Mouse (Mus musculus): ENCODE data around the gene Tbp. TPM values are rescaled to one million over a fixed set of nuclear protein-coding genes. Genes with fewer than 3 reads are reported as not detected.

The Tbp gene
- polyA plus RNA-seq, 1 experiment from 2014 or later, result 40.0 TPM

DNA sequence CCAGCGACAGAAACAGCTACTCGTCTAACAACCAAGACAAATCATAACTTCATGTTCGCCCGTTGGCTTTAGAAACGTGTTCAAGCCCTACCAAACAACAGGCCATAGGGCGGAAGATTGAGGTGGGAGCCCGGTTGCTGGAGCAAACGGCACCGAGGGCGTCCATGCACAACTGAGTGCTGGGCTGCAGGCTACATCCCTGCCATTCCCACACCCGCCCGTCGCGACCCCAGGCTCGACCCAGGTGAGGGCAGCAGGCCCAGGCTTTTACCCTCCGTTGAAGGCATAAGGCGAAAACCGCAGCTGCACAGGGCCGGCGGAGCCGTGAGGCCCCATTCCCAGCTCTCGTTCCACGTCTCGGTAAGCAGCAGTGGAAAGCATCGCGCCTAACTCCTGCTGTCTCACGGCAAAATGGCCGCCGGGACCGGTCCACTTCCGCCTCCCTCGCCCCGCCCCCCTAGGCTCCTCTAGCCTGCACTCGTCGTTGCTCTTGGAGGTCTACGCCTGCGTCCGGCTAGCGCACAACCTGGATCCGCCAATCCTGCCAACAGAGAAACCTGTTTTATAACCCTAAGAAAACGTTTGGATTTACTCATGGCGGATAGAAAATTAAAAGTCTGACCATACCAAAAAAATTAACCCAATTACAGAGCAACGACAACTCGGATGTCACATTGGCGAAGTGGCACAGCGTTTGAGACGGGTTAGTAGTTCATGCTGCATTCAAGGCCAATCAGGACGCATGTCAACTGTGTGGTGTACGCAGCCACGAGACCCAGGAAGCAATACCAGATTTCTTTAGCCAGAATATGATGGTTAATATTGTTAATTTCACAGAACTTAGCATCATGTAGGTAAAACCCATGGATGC, 1.6 kb upstream of the Tbp start:
- peak overlapping the region; percentile 72 for H3K4me2 ChIP-seq
- no peaks in the 10 kb centered on the region for H3K9me3 ChIP-seq (replicated peaks; ENCODE audit: control insufficient read depth, low read length)
- peak overlapping the region; percentile 88 for H3K9ac ChIP-seq (ENCODE audit: low read depth, low read length)
- H3K4me3 ChIP-seq (ENCODE audit: low read depth, low read length), result peak overlapping the region; percentile 92
- WGBS (ENCODE audit: insufficient replicate concordance), result under 1% methylated on average over 50 of the region's 50 CpGs
- no peaks in the 10 kb centered on the region for H3K27me3 ChIP-seq (ENCODE audit: control insufficient read depth, insufficient read depth, low read length)
- peaks cover 7% of the 10 kb centered on the region for H3K36me3 ChIP-seq (ENCODE audit: control insufficient read depth, insufficient read depth, low read length)
- H3K27ac ChIP-seq (ENCODE audit: low read depth, low read length), result peak overlapping the region; percentile 90
- ATAC-seq (replicated peaks; ENCODE audit: insufficient number of reproducible peaks, low FRiP score, low TSS enrichment), result peak; percentile 93
- peaks cover 20% of the 10 kb centered on the region for H3K4me1 ChIP-seq (ENCODE audit: control insufficient read depth, insufficient read depth, low read length)

DNA sequence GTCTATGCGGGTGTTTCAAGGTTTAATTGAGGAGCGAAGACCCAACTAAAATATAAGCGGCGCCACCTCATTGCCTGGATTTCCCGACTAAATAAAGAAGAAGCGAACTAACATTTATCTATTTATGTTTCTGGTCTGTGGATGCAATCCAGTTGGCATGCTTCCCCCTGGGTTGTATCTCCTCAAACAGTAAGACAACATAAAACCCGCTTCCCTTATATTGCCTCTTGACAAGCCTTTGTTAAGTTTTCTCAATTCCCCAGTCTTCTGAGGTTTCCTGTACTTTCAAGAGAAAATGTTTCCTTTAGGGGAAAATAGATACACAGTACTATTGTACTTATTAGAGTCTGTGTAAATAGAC, 955 bp upstream of the Tbp start:
- Histone ChIP-seq H3K9me3 (replicated peaks; ENCODE audit: control insufficient read depth, low read length) (no peaks in the 10 kb centered on the region), H3K4me1 (ENCODE audit: control insufficient read depth, insufficient read depth, low read length) (peaks cover 20% of the 10 kb centered on the region), H3K9ac (ENCODE audit: low read depth, low read length) (peak overlapping the region; percentile 88), H3K4me3 (ENCODE audit: low read depth, low read length) (peak overlapping the region; percentile 92), H3K4me2 (peak overlapping the region; percentile 72), H3K27me3 (ENCODE audit: control insufficient read depth, insufficient read depth, low read length) (no peaks in the 10 kb centered on the region), H3K27ac (ENCODE audit: low read depth, low read length) (0 out of 2 replicates have a peak overlapping the region, but pooled peaks have one; percentile 90), H3K36me3 (ENCODE audit: control insufficient read depth, insufficient read depth, low read length) (peaks cover 7% of the 10 kb centered on the region)
- WGBS (ENCODE audit: insufficient replicate concordance), result 46% methylated on average over 7 of the region's 7 CpGs
- no peak for ATAC-seq (replicated peaks; ENCODE audit: insufficient number of reproducible peaks, low FRiP score, low TSS enrichment)

DNA sequence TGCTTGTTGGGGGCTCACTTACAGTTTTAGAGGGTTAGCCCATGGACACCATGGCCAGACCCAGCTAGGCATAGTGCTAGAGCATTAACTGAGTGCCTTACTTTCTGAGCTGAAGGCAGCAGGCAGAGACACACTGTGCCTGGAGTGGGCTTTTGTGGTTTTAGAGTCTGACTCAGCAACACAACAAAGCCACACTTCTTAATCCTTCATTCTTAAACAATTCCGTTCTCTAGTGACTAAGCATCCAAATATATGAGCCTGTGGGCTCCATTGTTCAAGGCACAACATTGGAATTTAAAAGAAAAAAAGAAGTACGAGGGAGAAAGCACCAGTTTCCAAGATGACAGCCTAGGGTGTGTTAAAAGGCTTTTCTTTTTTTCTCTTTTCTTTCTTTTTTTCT, 11.0 kb downstream of the Tbp start:
- no peak for ATAC-seq (replicated peaks; ENCODE audit: insufficient number of reproducible peaks, low FRiP score, low TSS enrichment)
- H3K36me3 ChIP-seq (ENCODE audit: control insufficient read depth, insufficient read depth, low read length), result peaks cover 62% of the 10 kb centered on the region
- H3K4me3 ChIP-seq (ENCODE audit: low read depth, low read length), result no peak overlapping the region
- H3K9me3 ChIP-seq (replicated peaks; ENCODE audit: control insufficient read depth, low read length), result no peaks in the 10 kb centered on the region
- no peaks in the 10 kb centered on the region for H3K27me3 ChIP-seq (ENCODE audit: control insufficient read depth, insufficient read depth, low read length)
- H3K9ac ChIP-seq (ENCODE audit: low read depth, low read length), result no peak overlapping the region
- H3K27ac ChIP-seq (ENCODE audit: low read depth, low read length), result no peak overlapping the region
- H3K4me2 ChIP-seq, result no peak overlapping the region
- H3K4me1 ChIP-seq (ENCODE audit: control insufficient read depth, insufficient read depth, low read length), result no peaks in the 10 kb centered on the region
- WGBS (ENCODE audit: insufficient replicate concordance), result 93% methylated on average over 2 of the region's 2 CpGs

DNA sequence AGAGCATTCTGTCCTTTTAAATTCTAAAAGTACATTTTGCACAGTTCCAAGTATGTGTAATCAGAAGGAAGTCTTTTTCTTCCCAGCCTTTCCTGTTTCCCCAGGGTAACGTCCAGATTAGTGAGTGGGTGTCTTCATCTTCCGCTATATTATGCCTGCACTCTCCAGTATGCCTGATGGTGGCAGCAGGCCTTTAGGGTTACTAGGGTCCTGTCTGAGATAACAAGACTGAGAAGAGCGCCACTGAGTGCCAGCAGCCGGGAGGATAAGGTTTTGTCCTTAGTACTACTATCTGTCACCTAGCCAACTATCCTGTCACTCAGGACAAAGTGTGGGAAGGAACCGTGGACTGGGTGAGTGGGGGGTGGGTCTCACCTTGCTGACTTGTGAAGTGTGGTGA, 18.1 kb downstream of the Tbp start:
- 54% methylated on average over 5 of the region's 5 CpGs for WGBS (ENCODE audit: insufficient replicate concordance)
- no peak overlapping the region for H3K4me2 ChIP-seq
- no peaks in the 10 kb centered on the region for H3K27me3 ChIP-seq (ENCODE audit: control insufficient read depth, insufficient read depth, low read length)
- no peak overlapping the region for H3K27ac ChIP-seq (ENCODE audit: low read depth, low read length)
- H3K36me3 ChIP-seq (ENCODE audit: control insufficient read depth, insufficient read depth, low read length), result peaks cover 30% of the 10 kb centered on the region
- ATAC-seq (replicated peaks; ENCODE audit: insufficient number of reproducible peaks, low FRiP score, low TSS enrichment), result no peak
- H3K4me3 ChIP-seq (ENCODE audit: low read depth, low read length), result no peak overlapping the region
- H3K9me3 ChIP-seq (replicated peaks; ENCODE audit: control insufficient read depth, low read length), result no peaks in the 10 kb centered on the region
- H3K4me1 ChIP-seq (ENCODE audit: control insufficient read depth, insufficient read depth, low read length), result no peaks in the 10 kb centered on the region
- no peak overlapping the region for H3K9ac ChIP-seq (ENCODE audit: low read depth, low read length)

DNA sequence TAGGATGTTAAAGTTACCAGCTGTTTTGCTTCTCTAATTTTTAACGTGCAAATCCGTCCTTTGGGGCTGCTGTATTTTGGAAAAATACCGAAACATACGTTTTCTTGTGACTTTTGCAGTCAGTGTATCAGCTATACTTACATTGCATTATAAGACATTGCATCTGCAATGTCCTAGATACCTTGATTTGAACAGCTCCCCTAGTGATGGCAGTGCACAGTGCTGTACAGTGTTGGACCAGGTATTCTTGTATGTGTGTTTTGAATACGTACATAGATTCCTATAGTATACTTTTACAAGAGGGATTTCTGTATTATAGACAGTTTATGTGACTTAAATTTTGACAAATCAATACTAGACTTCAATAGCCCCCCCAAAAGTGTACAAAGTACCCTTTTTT, 18.5 kb downstream of the Tbp start:
- Histone ChIP-seq H3K4me1 (ENCODE audit: control insufficient read depth, insufficient read depth, low read length) (no peaks in the 10 kb centered on the region), H3K27ac (ENCODE audit: low read depth, low read length) (no peak overlapping the region), H3K27me3 (ENCODE audit: control insufficient read depth, insufficient read depth, low read length) (no peaks in the 10 kb centered on the region), H3K9me3 (replicated peaks; ENCODE audit: control insufficient read depth, low read length) (no peaks in the 10 kb centered on the region), H3K9ac (ENCODE audit: low read depth, low read length) (no peak overlapping the region), H3K4me3 (ENCODE audit: low read depth, low read length) (no peak overlapping the region), H3K4me2 (no peak overlapping the region), H3K36me3 (ENCODE audit: control insufficient read depth, insufficient read depth, low read length) (peaks cover 30% of the 10 kb centered on the region)
- WGBS (ENCODE audit: insufficient replicate concordance), result 93% methylated on average over 5 of the region's 5 CpGs
- ATAC-seq (replicated peaks; ENCODE audit: insufficient number of reproducible peaks, low FRiP score, low TSS enrichment), result no peak

DNA sequence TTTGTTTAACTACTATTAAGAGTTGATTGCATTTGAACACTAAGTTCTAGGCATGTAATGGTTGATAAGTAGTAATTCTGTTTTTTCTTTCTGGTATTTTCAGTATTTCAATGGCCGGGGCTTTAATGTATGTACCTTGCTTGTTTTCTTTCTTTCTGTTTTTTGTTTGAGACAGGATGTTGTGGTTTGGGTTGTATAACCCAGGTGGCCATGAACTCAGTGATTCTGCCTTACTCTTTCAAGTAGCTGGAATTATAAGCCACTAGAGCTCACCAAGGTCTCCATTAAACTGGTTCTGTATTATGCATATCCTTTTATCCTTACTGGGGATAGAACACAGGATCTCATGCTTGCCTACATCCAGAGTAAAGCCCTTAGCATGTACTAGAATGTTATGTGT, 19.1 kb downstream of the Tbp start:
- no peaks in the 10 kb centered on the region for H3K27me3 ChIP-seq (ENCODE audit: control insufficient read depth, insufficient read depth, low read length)
- H3K9ac ChIP-seq (ENCODE audit: low read depth, low read length), result no peak overlapping the region
- H3K36me3 ChIP-seq (ENCODE audit: control insufficient read depth, insufficient read depth, low read length), result peaks cover 30% of the 10 kb centered on the region
- H3K27ac ChIP-seq (ENCODE audit: low read depth, low read length), result no peak overlapping the region
- no peak for ATAC-seq (replicated peaks; ENCODE audit: insufficient number of reproducible peaks, low FRiP score, low TSS enrichment)
- H3K4me2 ChIP-seq, result no peak overlapping the region
- no peak overlapping the region for H3K4me3 ChIP-seq (ENCODE audit: low read depth, low read length)
- H3K9me3 ChIP-seq (replicated peaks; ENCODE audit: control insufficient read depth, low read length), result no peaks in the 10 kb centered on the region
- no peaks in the 10 kb centered on the region for H3K4me1 ChIP-seq (ENCODE audit: control insufficient read depth, insufficient read depth, low read length)
- 97% methylated on average over 1 of the region's 1 CpGs for WGBS (ENCODE audit: insufficient replicate concordance)

DNA sequence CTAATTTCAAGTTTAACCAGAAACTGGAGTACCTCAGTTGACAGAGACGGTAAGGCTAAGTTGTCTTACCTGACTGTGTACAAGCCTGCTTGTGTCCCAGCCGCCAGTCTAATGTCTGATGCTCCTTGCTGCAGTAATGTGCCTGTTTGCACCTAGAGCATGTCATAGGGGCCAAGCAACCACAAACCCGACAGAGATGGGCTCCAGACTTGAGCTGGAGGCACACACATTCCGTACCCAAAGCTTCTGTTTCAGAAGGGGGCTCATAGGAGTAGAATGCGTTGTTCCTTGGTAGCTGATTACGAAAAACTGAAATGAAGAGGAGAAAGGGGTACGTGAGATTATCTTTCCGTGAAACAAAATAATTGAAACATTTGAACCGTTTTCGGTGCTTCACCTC, 26.6 kb downstream of the Tbp start:
- ATAC-seq (replicated peaks; ENCODE audit: insufficient number of reproducible peaks, low FRiP score, low TSS enrichment), result no peak
- H3K9ac ChIP-seq (ENCODE audit: low read depth, low read length), result peak overlapping the region; percentile 92
- H3K27me3 ChIP-seq (ENCODE audit: control insufficient read depth, insufficient read depth, low read length), result no peaks in the 10 kb centered on the region
- peak overlapping the region; percentile 85 for H3K4me2 ChIP-seq
- 15% methylated on average over 10 of the region's 10 CpGs for WGBS (ENCODE audit: insufficient replicate concordance)
- peak overlapping the region; percentile 89 for H3K4me3 ChIP-seq (ENCODE audit: low read depth, low read length)
- peaks cover 7% of the 10 kb centered on the region; the same call in 1 of the 2 replicates for H3K4me1 ChIP-seq (ENCODE audit: control insufficient read depth, insufficient read depth, low read length)
- peaks cover 6% of the 10 kb centered on the region for H3K36me3 ChIP-seq (ENCODE audit: control insufficient read depth, insufficient read depth, low read length)
- no peaks in the 10 kb centered on the region for H3K9me3 ChIP-seq (replicated peaks; ENCODE audit: control insufficient read depth, low read length)
- no peak overlapping the region for H3K27ac ChIP-seq (ENCODE audit: low read depth, low read length)

DNA sequence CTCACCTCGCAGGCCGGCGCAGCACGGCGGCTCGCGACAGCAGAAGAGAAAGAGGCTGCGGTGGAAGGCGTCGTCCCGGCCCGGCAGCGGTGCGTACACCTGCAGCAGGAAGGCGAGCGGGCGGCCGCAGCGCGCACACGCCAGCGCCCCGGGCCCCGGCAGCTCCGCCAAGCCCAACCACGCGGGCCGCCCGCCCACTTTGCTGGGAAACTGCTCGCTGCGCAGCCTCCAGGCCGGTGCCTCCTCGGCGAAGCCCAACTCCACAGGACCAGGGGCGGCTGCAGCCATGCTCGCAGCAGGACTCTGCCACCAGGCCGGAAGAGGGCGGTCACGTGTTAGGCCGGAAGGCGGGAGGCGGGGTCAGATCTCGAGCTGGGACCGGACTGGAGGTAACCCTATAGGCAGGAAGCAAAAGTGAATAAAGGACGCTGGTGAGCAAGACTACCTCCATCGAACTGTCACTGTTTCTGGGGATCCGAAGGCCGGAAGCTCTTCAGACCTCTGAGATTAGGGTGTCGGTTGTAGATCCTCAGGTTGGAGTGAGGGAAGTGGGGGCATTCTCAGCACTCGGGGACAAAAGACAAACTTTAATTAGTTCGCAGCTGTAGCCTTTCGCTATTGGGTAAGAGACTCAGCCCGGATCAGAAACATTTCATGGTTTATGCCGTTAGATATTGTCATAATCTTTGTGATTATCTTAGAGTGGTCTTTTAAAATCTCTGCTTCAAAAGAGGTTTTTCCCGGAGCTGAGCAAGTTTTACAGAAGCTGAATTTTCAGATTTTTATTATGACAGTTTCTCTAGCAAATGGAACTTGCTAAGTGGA, 27.5 kb downstream of the Tbp start, which contains the start of gene Pdcd2:
Pdcd2 (minus strand) TSS at position 316 of the 825 bp plus-strand sequence.
- H3K36me3 ChIP-seq (ENCODE audit: control insufficient read depth, insufficient read depth, low read length), result peaks cover 2% of the 10 kb centered on the region; the same call in 1 of the 2 replicates
- H3K27ac ChIP-seq (ENCODE audit: low read depth, low read length), result peak within 1 kb of the TSS; percentile 78
- under 1% methylated on average over 54 of the region's 55 CpGs for WGBS (ENCODE audit: insufficient replicate concordance)
- H3K4me3 ChIP-seq (ENCODE audit: low read depth, low read length), result peak within 1 kb of the TSS; percentile 89
- peak within 1 kb of the TSS; percentile 92 for H3K9ac ChIP-seq (ENCODE audit: low read depth, low read length)
- ATAC-seq (replicated peaks; ENCODE audit: insufficient number of reproducible peaks, low FRiP score, low TSS enrichment), result peak; percentile 99
- H3K4me1 ChIP-seq (ENCODE audit: control insufficient read depth, insufficient read depth, low read length), result peaks cover 7% of the 10 kb centered on the region; the same call in 1 of the 2 replicates
- no peaks in the 10 kb centered on the region for H3K9me3 ChIP-seq (replicated peaks; ENCODE audit: control insufficient read depth, low read length)
- peak within 1 kb of the TSS; percentile 85 for H3K4me2 ChIP-seq
- no peaks in the 10 kb centered on the region for H3K27me3 ChIP-seq (ENCODE audit: control insufficient read depth, insufficient read depth, low read length)

Measured in heart, embryonic 11.5 days (tissue).